Mouse (Mus musculus) layer of hippocampus, adult 2 months (tissue): Measurements from ENCODE around the gene Ifit1bl1. TPM values are rescaled to one million over a fixed set of nuclear protein-coding genes. Genes with fewer than 3 reads are reported as not detected.
A peak's percentile ranks its signal among the peaks of the same experiment; 100 is the strongest.

Source experiments
- DNase-seq, 2 experiments: peaks; one replicate each; pipeline ENCODE4 v3.0.0; 2022; ENCODE audit warnings: low spot score in 2 of 2
- H3K27ac ChIP-seq: fragments of 200-600 bp; 2 replicates; pipeline ENCODE4 v1.8.1; 2022
- H3K4me3 ChIP-seq: fragments of 200-600 bp; 2 replicates; pipeline ENCODE4 v1.8.1; 2022; ENCODE audit warnings: mild to moderate bottlenecking
- CTCF ChIP-seq: fragments of 200-600 bp; conservative IDR thresholded peaks from 2 replicates; pipeline ENCODE4 v1.8.1; 2022; ENCODE audit warnings: antibody characterized with exemption, mild to moderate bottlenecking, moderate library complexity
- total RNA-seq, 2 experiments: library from RNA; stranded (reverse); gene quantifications; 2 replicates each; pipeline ENCODE4 v1.2.3; 2021

Ifit1bl1 gene
- total RNA-seq, 2 experiments from 2014 or later = 1.3 to 1.9 TPM

DNA sequence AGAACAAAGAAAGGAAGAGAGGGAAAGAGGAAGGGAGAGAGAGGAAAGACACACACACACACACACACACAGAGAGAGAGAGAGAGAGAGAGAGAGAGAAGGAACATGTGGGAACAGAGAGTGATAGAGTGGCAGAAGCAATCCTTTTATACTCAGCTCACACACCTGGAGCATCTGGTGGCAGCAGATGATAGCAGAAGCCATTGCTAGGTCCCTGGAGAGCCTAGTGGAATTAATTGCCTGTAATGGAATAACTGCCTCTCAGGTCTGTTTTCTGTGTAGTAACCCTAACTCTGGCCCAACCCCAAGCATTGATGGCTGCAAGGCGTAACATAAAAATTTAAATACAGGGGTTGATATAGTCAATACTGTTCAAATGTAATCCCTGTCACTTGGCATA is 30.7 kb downstream of the Ifit1bl1 start:
- DNase-seq = no peak
- Histone ChIP-seq H3K4me3 (no peak overlapping the region), H3K27ac (no peak overlapping the region)
- TF ChIP-seq CTCF = no peak

DNA sequence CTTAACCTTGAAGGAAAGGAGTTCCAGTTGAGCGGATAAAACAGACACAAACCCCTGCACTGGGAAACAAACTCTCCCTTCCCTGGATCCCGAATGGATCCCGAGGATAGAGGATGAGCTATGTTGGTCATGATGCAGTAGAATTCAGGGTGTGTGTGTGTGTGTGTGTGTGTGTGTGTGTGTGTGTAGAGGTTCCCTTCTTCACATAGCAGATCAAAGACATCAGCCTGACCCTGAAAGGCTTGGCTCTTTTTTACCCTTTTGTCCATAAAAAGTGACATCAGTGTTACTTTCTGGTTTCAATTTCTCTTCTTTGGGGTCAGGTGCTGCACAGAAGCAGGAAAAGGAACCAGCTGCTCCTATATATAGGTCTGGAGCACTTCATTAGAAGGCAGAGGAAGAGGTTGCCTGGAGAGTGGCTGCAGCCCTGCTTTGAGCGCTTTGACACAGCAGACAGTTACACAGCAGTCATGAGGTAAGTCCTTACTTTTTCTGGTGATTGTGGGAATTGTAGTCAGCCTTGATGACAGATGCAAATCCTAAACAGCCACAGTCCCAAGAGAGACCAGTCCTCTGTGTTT is 31.8 kb downstream of the Ifit1bl1 start:
- no peak for TF ChIP-seq CTCF
- Histone ChIP-seq H3K27ac (no peak overlapping the region), H3K4me3 (no peak overlapping the region)
- no peak for DNase-seq

DNA sequence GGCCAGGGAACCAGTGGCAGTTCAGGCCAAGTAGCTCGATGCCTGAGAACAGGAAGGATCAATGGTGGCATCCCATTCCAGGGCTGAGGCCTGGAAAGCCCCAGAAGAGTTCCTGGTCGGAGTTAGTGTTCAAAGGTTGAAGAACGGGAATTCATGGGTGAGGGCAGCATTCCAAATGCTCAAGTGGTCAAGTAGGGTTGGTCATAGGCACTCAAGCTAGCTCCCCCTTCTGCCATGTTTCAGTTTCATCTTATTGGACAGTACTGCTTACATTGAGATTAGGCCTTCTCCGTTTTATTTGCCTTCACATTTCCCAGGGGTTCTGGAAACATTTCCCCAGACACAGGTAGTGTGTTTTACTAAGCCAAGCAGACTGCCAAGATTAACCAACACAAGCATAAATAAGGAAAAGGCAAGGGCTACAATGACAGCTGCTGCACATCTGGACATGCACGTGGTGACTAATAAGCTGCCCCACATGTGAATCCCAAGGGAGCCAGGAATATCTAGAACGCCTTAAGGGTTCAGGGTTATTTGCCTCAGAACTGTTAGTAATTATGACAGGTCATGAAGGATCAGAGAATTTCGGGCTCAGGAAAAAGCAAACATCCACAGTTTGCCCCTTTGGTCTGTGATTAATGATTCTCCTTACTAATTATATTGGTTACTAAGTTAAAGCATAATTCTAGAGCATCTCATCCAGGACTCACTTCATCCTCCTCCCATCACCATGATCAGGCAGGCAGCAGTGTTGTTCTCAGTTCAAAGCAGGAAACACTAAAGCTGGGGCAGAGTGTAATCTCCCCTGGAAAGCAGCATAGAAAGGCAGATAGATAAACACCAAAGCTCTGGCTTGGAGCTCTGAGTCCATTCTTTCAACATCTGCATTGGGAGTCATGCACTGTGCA is 32.5 kb downstream of the Ifit1bl1 start:
- no peak for DNase-seq
- Histone ChIP-seq H3K27ac (no peak overlapping the region), H3K4me3 (no peak overlapping the region)
- no peak for TF ChIP-seq CTCF

DNA sequence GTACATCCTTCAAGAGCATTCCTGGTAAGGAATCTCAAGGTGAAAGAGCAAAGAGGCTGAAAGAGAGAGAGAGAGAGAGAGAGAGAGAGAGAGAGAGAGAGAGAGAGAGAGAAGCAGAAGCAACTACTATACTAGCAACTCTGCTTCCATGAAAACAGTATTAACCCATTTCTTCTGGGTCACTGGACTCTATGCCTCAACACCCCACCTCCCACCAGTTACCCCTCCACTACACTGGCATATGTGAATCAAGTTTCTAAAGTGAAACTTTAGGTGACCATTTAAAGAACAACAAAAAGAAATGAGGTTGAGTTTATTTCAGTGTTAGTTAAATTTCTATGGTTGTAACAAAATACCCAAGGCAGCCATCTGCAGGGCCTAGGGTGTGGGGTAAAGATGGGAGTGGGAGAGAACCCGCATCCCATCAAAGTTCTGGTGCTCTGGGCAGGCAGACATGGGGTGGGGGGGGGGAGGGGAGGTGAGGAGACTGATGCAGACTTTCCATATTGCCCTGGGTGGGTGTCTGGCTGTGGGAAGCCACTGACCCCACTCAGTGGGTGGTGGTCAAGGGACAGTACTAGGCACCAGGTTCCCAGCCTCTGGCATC is 35.5 kb downstream of the Ifit1bl1 start:
- no peak for DNase-seq
- H3K4me3 ChIP-seq = no peak overlapping the region
- no peak overlapping the region for H3K27ac ChIP-seq
- no peak for TF ChIP-seq CTCF

DNA sequence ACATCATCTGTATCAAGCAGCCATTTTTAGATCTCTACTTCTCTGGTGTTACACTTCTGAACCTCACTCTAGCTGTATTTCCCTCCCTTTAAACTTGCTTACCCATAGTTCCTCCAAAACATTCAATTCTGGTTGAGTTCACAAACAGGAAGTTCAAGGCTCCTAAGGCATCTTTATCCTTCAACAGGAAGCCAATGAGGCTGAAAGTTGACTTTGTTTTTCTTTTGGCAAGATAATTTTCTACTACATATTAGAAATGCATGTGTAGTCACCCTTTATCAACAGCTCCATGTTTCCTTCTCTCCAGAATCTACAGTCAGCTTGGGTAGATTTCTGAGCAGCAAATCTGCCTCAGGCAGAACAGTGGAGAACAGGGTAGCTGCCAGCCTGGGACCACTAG is 39.2 kb downstream of the Ifit1bl1 start:
- DNase-seq = no peak
- Histone ChIP-seq H3K4me3 (no peak overlapping the region), H3K27ac (no peak overlapping the region)
- TF ChIP-seq CTCF = no peak

DNA sequence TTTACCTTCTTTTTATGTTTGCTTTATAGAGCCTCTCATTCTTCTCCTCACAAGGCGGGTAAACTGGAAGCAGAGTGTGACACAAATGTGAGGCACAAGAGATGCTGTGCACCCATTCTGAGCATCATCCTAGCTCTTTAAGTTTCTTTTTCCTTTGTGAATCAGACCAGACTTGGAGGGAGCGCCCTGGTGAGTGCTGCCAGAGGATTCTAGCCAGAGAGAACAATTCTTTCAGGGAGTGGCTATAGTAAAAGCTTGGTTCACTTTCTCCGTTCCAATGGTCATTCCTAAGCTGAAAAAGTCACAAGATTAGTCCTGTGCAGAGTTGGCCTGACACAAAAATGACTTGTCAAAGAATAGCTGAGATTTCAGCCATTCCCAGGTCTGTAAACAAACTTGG is 45.1 kb downstream of the Ifit1bl1 start:
- Histone ChIP-seq H3K27ac (no peak overlapping the region), H3K4me3 (no peak overlapping the region)
- DNase-seq = no peak
- TF ChIP-seq CTCF = no peak

DNA sequence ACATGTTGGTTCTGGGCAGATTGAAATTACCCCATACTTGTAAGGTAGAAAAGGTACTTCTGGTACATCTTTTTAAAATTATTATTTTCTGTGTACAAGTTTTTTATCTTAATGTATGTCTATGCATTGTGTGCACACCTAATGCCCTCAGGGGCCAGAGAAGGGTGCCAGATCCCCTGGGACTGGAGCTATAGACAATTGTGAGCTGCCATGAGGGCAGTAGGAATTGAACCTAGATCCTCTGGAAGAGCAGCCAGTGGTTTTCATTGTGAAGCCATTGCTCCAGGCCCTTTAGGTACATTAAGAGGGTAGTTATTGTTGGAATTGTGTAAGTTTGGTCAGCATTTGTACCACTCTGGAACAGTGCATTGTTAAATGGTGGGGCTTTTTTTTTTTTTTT is 47.7 kb downstream of the Ifit1bl1 start:
- no peak for TF ChIP-seq CTCF
- no peak for DNase-seq
- H3K4me3 ChIP-seq = no peak overlapping the region
- no peak overlapping the region for H3K27ac ChIP-seq

DNA sequence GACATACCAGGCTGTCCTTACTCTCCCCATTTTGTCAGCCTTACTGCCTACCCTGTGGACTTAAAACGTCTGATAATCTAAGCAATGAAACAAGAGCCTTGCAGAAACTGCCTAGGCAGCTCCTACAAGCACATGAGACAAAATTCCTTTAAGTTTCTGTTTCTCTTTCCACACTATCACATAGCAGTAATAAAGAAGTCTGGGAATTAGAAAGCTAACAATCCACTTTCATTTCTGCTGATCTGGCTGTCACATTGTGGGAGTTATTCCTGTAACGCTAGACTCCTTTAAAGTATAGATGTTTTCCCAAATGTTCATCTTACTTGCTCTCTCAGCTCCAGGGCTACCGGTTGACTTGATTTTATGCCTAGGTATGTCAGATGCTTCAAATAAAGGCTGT is 48.2 kb downstream of the Ifit1bl1 start:
- no peak for TF ChIP-seq CTCF
- DNase-seq = no peak
- H3K4me3 ChIP-seq = no peak overlapping the region
- H3K27ac ChIP-seq = peak overlapping the region; percentile 43; the same call in 1 of the 2 replicates

DNA sequence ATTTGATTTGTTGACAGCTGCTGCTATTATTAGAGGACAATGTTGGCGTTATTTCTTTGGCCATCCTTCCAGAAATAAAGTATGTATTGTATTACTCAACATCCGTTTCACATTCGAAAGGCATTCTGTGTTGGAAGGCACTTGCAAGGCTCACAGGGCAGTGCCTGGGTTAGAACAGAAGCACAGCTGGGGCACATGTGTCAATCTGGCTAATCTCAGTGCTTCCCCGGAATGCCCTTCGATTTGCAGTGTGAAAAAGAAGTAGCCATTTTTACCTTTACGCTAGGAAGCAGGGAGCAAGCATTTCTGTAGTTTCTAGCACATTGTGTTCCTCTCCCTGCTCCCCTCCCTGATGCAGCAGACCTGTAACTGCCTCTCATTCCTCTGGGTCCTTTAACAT is 48.7 kb downstream of the Ifit1bl1 start:
- TF ChIP-seq CTCF = no peak
- DNase-seq = no peak
- no peak overlapping the region for H3K4me3 ChIP-seq
- peak overlapping the region; percentile 43; the same call in 1 of the 2 replicates for H3K27ac ChIP-seq

DNA sequence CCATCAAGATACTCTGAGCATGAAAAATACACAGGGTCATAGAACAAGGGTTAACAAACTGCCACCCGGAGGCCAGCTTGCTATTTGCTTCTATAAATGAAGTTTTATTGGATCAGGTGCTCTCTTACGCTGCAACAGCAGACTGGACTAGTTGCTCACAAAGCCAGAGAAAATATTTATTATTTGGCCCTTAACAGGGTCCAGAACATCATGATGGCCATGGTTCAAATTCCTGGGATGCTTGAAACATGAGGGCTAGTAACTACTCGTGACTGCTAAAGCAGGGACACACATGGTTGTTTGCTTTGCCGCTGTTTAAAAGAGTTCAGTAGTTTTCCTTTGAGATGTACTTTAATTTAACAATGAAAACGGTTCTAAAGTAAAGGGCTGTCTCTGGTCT is 49.8 kb downstream of the Ifit1bl1 start:
- TF ChIP-seq CTCF = 0 out of 2 replicates have a peak, but pooled peaks have one; percentile 20
- H3K4me3 ChIP-seq = no peak overlapping the region

DNA sequence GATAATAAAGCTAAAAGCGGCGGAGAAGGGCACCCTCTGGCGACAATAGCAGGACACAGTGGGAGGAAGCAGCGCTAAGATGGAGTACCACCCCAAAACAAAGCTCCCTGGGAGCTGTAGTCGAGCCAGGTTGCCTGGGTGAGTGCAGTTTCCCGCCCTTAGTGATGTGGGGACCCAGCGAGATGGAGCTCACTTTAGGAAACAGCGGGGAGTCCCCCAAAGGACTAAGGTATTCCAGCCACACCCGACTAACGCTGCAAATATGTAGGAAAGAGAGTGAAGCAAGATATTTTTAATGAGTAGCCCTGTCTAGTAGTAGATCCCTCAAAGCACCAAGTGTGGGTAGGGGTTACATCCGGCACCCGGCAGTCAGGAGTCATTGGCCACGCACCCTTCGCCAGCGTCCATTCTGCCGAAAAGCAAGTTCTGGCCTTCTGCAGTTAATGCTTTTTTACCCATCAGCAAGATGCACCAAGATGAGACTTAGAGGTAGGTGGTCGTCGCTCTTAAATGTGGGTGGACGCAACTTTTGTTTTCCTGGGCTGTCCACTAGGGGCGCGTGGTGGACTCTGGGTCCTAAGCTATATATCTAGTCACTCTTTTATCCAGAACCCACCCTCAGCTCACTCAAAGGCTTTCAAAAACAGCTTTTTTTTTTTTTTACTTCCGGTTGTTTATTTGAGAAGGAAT is 51.1 kb downstream of the Ifit1bl1 start, which contains the start of gene Ifit2:
Gene Ifit2, plus strand, starts transcription at position 161 of the 690 bp plus-strand sequence.
- peak; percentile 71 for TF ChIP-seq CTCF
- H3K27ac ChIP-seq = peak within 1 kb of the TSS; percentile 72
- H3K4me3 ChIP-seq = peak within 1 kb of the TSS; percentile 69
- DNase-seq = peak; percentile 74 to 82

More for the DNA sequence above, 49.8 kb downstream of the Ifit1bl1 start:
- no peak overlapping the region; the same call in 1 of the 2 replicates for H3K27ac ChIP-seq
- DNase-seq = no peak

DNA sequence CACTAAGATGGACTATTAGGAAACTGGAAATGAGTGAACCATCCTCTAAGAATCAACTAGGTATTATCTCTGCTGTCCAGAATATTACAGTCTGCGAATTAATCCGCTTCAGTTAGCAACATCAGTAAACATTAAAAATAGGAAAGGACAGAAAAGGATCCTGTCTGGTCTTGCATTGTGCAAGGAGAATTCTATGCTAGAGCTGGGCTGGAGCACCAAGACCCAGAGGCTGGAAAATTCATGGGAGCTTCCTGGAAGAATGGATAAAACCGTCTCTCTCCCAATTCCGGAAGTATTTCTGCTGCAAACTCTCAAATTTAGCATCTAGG is 51.6 kb downstream of the Ifit1bl1 start:
- Histone ChIP-seq H3K4me3 (peak overlapping the region; percentile 69), H3K27ac (peak overlapping the region; percentile 72)
- DNase-seq = no peak
- TF ChIP-seq CTCF = no peak

DNA sequence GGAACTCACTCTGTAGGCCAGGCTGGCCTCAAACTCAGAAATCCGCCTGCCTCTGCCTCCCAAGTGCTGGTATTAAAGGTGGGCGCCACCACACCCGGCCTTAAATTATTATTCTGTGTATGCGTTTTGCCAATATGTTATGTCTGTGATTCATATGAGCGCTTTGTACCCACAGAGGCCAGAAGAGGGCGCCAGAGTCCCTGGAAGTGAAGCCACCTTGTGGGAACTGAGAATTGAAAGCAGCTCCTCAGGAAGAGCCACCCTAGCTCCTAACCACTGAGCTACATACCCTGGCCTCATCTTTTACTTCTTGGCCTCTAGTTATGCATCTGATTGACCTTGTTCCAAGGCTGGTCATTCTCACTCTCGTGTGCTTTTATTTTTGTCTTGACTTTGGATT is 53.8 kb downstream of the Ifit1bl1 start:
- H3K27ac ChIP-seq = no peak overlapping the region
- peak; percentile 43 to 77 for DNase-seq
- H3K4me3 ChIP-seq = no peak overlapping the region
- peak; percentile 85 for TF ChIP-seq CTCF
